Mouse (Mus musculus): ENCODE measurements at regions not wholly inside any gene's neighbourhood (a gene's known extent, or its start where the extent isn't known, plus 50 kb on each side); places are given as distances from the start of the nearest gene placed in this dataset.

DNA sequence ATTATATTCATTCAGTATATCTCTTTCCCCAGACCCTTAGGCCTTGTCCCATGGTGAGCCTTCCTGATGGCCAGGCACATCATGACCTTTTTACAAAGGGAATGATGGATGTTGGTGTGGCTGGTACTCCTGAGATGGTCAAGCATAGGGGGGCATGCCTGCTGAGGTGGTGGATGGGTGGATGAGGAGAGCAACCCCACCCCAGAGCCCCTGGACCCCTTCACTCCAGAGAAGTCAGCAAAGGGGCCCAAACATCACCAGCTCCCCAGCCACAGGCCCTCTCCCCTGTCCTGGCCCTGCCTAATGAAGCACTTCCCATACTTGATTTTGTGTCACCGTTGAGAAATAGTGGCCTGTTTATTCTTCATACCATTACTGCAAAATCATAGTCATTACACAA, 193.7 kb downstream of the Xxylt1 start:
- no peaks in the 10 kb centered on the region; the same call in 1 of the 2 replicates for H3K4me1 ChIP-seq (ENCODE audit: insufficient read depth)
- DNase-seq (no peak), ATAC-seq (no peak)
- H3K27me3 ChIP-seq (ENCODE audit: insufficient read depth, low read length) = no peaks in the 10 kb centered on the region
- H3K36me3 ChIP-seq (replicated peaks; ENCODE audit: insufficient read depth, low read length) = no peaks in the 10 kb centered on the region
- no peak overlapping the region for H3K4me2 ChIP-seq (ENCODE audit: low read depth, low read length)
- H3K27ac ChIP-seq (ENCODE audit: low read depth) = no peak overlapping the region
- no peak for TF ChIP-seq CTCF (IDR thresholded peaks at IDR 0.05; ENCODE audit: low read depth)
- TF ChIP-seq EP300 (IDR thresholded peaks at IDR 0.05; ENCODE audit: low read depth) = no peak
- H3K9me3 ChIP-seq (ENCODE audit: low read length) = no peaks in the 10 kb centered on the region; the same call in 1 of the 2 replicates
- 78% methylated on average over 1 of the region's 1 CpGs for WGBS (ENCODE audit: insufficient replicate concordance)
- no peak overlapping the region for H3K9ac ChIP-seq (replicated peaks)
- H3K4me3 ChIP-seq (ENCODE audit: low read depth, low read length) = no peak overlapping the region

DNA sequence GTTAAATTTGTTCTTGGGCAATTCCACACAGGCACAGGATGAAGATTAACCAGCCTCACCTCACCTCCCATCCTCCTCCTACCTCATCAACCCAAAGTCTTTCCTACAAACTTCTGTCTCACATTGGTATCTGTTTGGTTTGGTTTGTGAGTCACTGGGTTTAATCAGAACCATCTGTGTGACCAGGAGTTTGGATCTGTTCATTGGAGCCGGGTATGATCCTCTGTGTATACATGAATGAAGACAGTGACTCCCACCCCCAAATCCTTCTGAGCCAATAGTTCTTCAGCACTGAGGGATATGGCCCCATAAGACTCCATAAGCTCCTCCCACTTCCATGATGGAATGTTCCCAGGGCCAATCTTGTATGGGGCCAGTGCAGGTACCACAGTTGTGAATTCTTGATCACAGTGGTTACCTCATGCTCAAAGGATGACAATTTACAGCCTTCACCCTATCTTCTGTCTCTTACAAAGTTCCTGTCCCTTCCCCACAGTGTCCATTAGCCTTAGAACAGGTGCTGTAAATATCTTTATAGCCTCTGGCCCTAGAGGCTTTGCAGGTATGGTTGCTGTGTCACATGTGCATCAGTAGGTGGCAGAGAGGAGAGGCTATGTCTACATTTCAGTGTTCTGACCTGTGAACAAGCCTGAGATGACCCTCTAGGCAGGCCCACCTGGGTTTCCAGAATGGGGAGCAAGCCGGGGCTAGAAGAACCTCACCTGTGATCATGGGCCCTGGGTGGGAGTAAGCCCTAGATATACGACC, 192.5 kb downstream of the Xxylt1 start:
- WGBS (ENCODE audit: insufficient replicate concordance) = 79% methylated on average over 3 of the region's 3 CpGs
- ATAC-seq = no peak

DNA sequence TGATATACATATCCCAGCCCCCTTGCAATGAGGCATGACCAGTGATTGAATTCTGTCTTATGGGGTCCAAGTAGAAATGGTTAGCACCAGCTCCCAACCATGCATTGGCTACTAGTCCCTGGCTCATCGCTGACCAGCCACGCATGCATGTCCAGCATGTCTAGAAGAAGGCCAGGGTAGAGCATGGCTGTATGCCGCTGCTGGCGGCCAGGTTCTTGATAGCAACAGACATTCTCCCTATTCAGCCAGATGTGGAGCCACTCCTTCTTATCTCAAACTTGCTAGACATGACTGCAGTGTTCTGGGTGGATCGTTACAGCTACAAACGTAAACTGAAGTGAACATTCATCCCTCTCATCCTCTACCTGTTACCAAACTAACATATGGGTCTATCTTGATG, 188.6 kb downstream of the Xxylt1 start:
- H3K36me3 ChIP-seq (replicated peaks; ENCODE audit: insufficient read depth, low read length) = no peaks in the 10 kb centered on the region
- no peak overlapping the region for H3K4me2 ChIP-seq (ENCODE audit: low read depth, low read length)
- TF ChIP-seq CTCF (IDR thresholded peaks at IDR 0.05; ENCODE audit: low read depth) (no peak), EP300 (IDR thresholded peaks at IDR 0.05; ENCODE audit: low read depth) (no peak)
- no peaks in the 10 kb centered on the region; the same call in 1 of the 2 replicates for H3K9me3 ChIP-seq (ENCODE audit: low read length)
- no peak overlapping the region for H3K9ac ChIP-seq (replicated peaks)
- no peak for ATAC-seq
- no peak overlapping the region for H3K27ac ChIP-seq (ENCODE audit: low read depth)
- WGBS (ENCODE audit: insufficient replicate concordance) = 90% methylated on average over 6 of the region's 6 CpGs
- H3K4me1 ChIP-seq (ENCODE audit: insufficient read depth) = no peaks in the 10 kb centered on the region
- no peak overlapping the region for H3K4me3 ChIP-seq (ENCODE audit: low read depth, low read length)
- DNase-seq = no peak
- no peaks in the 10 kb centered on the region for H3K27me3 ChIP-seq (ENCODE audit: insufficient read depth, low read length)

More for the DNA sequence above, 192.5 kb downstream of the Xxylt1 start:
- TF ChIP-seq CTCF (IDR thresholded peaks at IDR 0.05; ENCODE audit: low read depth) = peak; percentile 18; the same call in 1 of the 2 replicates
- TF ChIP-seq EP300 (IDR thresholded peaks at IDR 0.05; ENCODE audit: low read depth) = no peak
- H3K4me2 ChIP-seq (ENCODE audit: low read depth, low read length) = no peak overlapping the region
- H3K9me3 ChIP-seq (ENCODE audit: low read length) = no peaks in the 10 kb centered on the region; the same call in 1 of the 2 replicates
- no peaks in the 10 kb centered on the region for H3K4me1 ChIP-seq (ENCODE audit: insufficient read depth)
- H3K9ac ChIP-seq (replicated peaks) = no peak overlapping the region
- no peaks in the 10 kb centered on the region for H3K27me3 ChIP-seq (ENCODE audit: insufficient read depth, low read length)
- no peaks in the 10 kb centered on the region for H3K36me3 ChIP-seq (replicated peaks; ENCODE audit: insufficient read depth, low read length)
- no peak overlapping the region for H3K27ac ChIP-seq (ENCODE audit: low read depth)
- no peak overlapping the region for H3K4me3 ChIP-seq (ENCODE audit: low read depth, low read length)
- DNase-seq = no peak

DNA sequence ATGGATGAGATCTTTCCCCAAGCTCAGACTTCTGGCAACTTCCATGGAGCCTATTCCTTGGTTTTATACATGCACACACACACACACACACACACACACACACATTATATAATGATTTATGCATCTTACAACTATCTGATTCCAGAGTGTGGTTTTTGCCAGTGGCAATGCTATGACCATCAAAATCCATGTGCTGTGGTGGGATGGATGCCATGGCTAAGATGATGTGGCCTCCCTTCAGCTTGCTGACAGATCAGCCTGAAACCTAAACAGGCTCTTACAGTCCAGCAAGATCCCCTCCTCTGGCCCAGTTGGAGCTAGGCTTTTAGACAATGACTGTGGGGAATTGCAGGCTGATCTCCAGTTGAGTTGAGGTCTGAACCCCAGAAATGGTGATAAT, 187.1 kb downstream of the Xxylt1 start:
- Histone ChIP-seq H3K36me3 (replicated peaks; ENCODE audit: insufficient read depth, low read length) (no peaks in the 10 kb centered on the region), H3K4me2 (ENCODE audit: low read depth, low read length) (no peak overlapping the region), H3K27me3 (ENCODE audit: insufficient read depth, low read length) (no peaks in the 10 kb centered on the region), H3K27ac (ENCODE audit: low read depth) (no peak overlapping the region), H3K9ac (replicated peaks) (no peak overlapping the region), H3K4me3 (ENCODE audit: low read depth, low read length) (no peak overlapping the region), H3K9me3 (ENCODE audit: low read length) (no peaks in the 10 kb centered on the region; the same call in 1 of the 2 replicates), H3K4me1 (ENCODE audit: insufficient read depth) (no peaks in the 10 kb centered on the region)
- no peak for TF ChIP-seq EP300 (IDR thresholded peaks at IDR 0.05; ENCODE audit: low read depth)
- TF ChIP-seq CTCF (IDR thresholded peaks at IDR 0.05; ENCODE audit: low read depth) = no peak
- DNase-seq (no peak), ATAC-seq (no peak)

DNA sequence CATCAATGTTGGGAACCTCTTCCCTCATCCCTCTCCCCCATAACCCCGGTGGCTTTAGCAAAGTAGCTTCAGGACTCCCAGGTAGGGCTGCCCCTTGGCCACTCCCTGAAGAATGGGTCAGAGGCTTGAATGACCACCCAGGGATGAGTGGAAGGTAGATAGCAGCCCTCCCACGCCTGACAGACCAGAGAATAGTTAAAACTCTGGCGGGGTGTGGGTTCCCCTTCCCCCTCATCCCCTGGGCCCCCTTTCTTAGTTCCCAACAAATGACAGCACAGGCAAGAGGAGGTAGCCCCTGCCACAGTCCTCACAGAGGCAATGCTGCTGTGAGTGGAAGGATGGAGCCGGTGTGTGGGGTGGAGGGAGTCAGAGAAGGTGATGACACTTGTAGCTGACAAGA, 186.2 kb downstream of the Xxylt1 start:
- Histone ChIP-seq H3K4me3 (ENCODE audit: low read depth, low read length) (no peak overlapping the region), H3K36me3 (replicated peaks; ENCODE audit: insufficient read depth, low read length) (no peaks in the 10 kb centered on the region), H3K4me2 (ENCODE audit: low read depth, low read length) (no peak overlapping the region), H3K9ac (replicated peaks) (no peak overlapping the region), H3K27ac (ENCODE audit: low read depth) (no peak overlapping the region), H3K27me3 (ENCODE audit: insufficient read depth, low read length) (no peaks in the 10 kb centered on the region), H3K4me1 (ENCODE audit: insufficient read depth) (no peaks in the 10 kb centered on the region), H3K9me3 (ENCODE audit: low read length) (no peaks in the 10 kb centered on the region; the same call in 1 of the 2 replicates)
- ATAC-seq (no peak), DNase-seq (no peak)
- no peak for TF ChIP-seq EP300 (IDR thresholded peaks at IDR 0.05; ENCODE audit: low read depth)
- TF ChIP-seq CTCF (IDR thresholded peaks at IDR 0.05; ENCODE audit: low read depth) = no peak
- WGBS (ENCODE audit: insufficient replicate concordance) = 71% methylated on average over 4 of the region's 4 CpGs

DNA sequence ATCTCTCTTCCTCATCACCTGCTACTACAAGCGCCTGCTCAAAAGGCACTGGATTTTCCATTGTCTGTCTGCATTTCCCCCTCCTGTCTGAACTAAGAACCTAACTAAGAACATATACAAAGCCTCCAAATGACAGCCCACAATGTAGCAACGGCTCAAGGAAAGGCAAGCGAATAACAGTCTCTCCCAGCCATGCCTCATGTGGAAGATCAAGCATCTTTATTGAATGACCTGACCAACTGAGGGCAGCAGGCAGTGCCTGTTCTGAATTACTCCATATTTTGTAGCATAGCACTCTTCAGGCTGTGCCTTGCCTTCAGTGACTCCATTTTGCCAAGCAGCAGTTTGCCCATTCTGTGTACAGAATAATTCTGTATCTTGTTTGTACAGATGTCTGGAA, 183.9 kb downstream of the Xxylt1 start:
- DNase-seq (no peak), ATAC-seq (no peak)
- Histone ChIP-seq H3K4me1 (ENCODE audit: insufficient read depth) (no peaks in the 10 kb centered on the region), H3K9me3 (ENCODE audit: low read length) (no peaks in the 10 kb centered on the region), H3K9ac (replicated peaks) (no peak overlapping the region), H3K27me3 (ENCODE audit: insufficient read depth, low read length) (no peaks in the 10 kb centered on the region), H3K27ac (ENCODE audit: low read depth) (no peak overlapping the region), H3K36me3 (replicated peaks; ENCODE audit: insufficient read depth, low read length) (no peaks in the 10 kb centered on the region), H3K4me2 (ENCODE audit: low read depth, low read length) (no peak overlapping the region), H3K4me3 (ENCODE audit: low read depth, low read length) (no peak overlapping the region)
- TF ChIP-seq EP300 (IDR thresholded peaks at IDR 0.05; ENCODE audit: low read depth) = no peak
- TF ChIP-seq CTCF (IDR thresholded peaks at IDR 0.05; ENCODE audit: low read depth) = no peak
- WGBS (ENCODE audit: insufficient replicate concordance) = 86% methylated on average over 3 of the region's 3 CpGs

Data from liver, postnatal 0 days (tissue).